Mouse (Mus musculus) monocyte, adult 5-6 weeks (primary cell): ENCODE measurements around the gene Ssbp3. TPM values are rescaled to one million over a fixed set of nuclear protein-coding genes. Genes with fewer than 3 reads are reported as not detected.

Experiments
- ATAC-seq: fragments of 153-309, 156-312 bp; replicated peaks from 2 replicates; pipeline ENCODE4 v1.8.0; 2017; ENCODE audit warnings: mild to moderate bottlenecking; ENCODE audit not compliant: low TSS enrichment, insufficient number of reproducible peaks, severe bottlenecking, poor library complexity, low FRiP score
- total RNA-seq: library from RNA; stranded (forward); fragments of 200-1000, 200-491, 200-594 nt; gene quantifications from 3 replicates; pipeline ENCODE4 v1.2.3, GENCODE M21; 2017

The Ssbp3 gene
- total RNA-seq, 1 experiment from 2014 or later, result 14.3 TPM

- ATAC-seq, result no peak
Observed at GRCm38 (mm10) chr4:106976576-106976975, 66.1 kb downstream of the Ssbp3 start.

GRCm38 (mm10) chr4:106977218-106977651 is 66.7 kb downstream of the Ssbp3 start:
- no peak for ATAC-seq

GRCm38 (mm10) chr4:106978376-106978775 is 67.9 kb downstream of the Ssbp3 start:
- no peak for ATAC-seq

- ATAC-seq, result no peak
Observed at GRCm38 (mm10) chr4:106980669-106981068, 70.2 kb downstream of the Ssbp3 start.

- peak; percentile 60 for ATAC-seq
Observed at GRCm38 (mm10) chr4:106981385-106982103, 71.0 kb downstream of the Ssbp3 start.

- no peak for ATAC-seq
Observed at GRCm38 (mm10) chr4:106982344-106983121, 72.0 kb downstream of the Ssbp3 start.

GRCm38 (mm10) chr4:106983908-106984515 is 73.5 kb downstream of the Ssbp3 start:
- no peak for ATAC-seq

GRCm38 (mm10) chr4:106985289-106985688 is 74.8 kb downstream of the Ssbp3 start:
- ATAC-seq, result no peak

GRCm38 (mm10) chr4:106985899-106986832 is 75.7 kb downstream of the Ssbp3 start:
- ATAC-seq, result no peak

GRCm38 (mm10) chr4:106987725-106988364 is 77.3 kb downstream of the Ssbp3 start:
- peak; percentile 73 for ATAC-seq

- no peak for ATAC-seq
Observed at GRCm38 (mm10) chr4:106988886-106989225, 78.4 kb downstream of the Ssbp3 start.

GRCm38 (mm10) chr4:106989226-106989983 is 78.9 kb downstream of the Ssbp3 start:
- ATAC-seq, result no peak

- no peak for ATAC-seq
Observed at GRCm38 (mm10) chr4:106993053-106993452, 82.6 kb downstream of the Ssbp3 start.

GRCm38 (mm10) chr4:106994252-106994651 is 83.8 kb downstream of the Ssbp3 start:
- ATAC-seq, result no peak

GRCm38 (mm10) chr4:106995069-106995468 is 84.6 kb downstream of the Ssbp3 start:
- no peak for ATAC-seq

GRCm38 (mm10) chr4:106995513-106995912 is 85.0 kb downstream of the Ssbp3 start:
- no peak for ATAC-seq

GRCm38 (mm10) chr4:106996305-106997076 is 86.0 kb downstream of the Ssbp3 start:
- ATAC-seq, result no peak
